Mouse (Mus musculus): ENCODE measurements at regions not wholly inside any gene's neighbourhood (a gene's known extent, or its start where the extent isn't known, plus 50 kb on each side); places are given as distances from the start of the nearest gene placed in this dataset.
A peak's percentile ranks its signal among the peaks of the same experiment; 100 is the strongest.

GRCm38 (mm10) chr1:62872771-62873170, 169.7 kb downstream of the Nrp2 start:
- no peak for ATAC-seq (ENCODE audit: insufficient number of reproducible peaks, insufficient read depth, low FRiP score, low TSS enrichment, low read depth)
- Histone ChIP-seq H3K4me1 (peaks cover 6% of the 10 kb centered on the region; the same call in 1 of the 2 replicates), H3K4me3 (no peak overlapping the region), H3K27me3 (no peaks in the 10 kb centered on the region), H3K36me3 (no peaks in the 10 kb centered on the region), H3K9me3 (no peaks in the 10 kb centered on the region), H3K4me2 (no peak overlapping the region), H3K27ac (no peak overlapping the region), H3K9ac (no peak overlapping the region)
- 90% methylated on average over 5 of the region's 5 CpGs for WGBS

GRCm38 (mm10) chr1:62875631-62876030, 172.5 kb downstream of the Nrp2 start:
- 67% methylated on average over 9 of the region's 9 CpGs for WGBS

GRCm38 (mm10) chr1:62876685-62877084, 173.6 kb downstream of the Nrp2 start:
- Histone ChIP-seq H3K9me3 (no peaks in the 10 kb centered on the region), H3K9ac (no peak overlapping the region), H3K27ac (no peak overlapping the region), H3K4me1 (peaks cover 12% of the 10 kb centered on the region), H3K36me3 (no peaks in the 10 kb centered on the region), H3K4me2 (no peak overlapping the region), H3K27me3 (no peaks in the 10 kb centered on the region), H3K4me3 (no peak overlapping the region)
- 74% methylated on average over 3 of the region's 3 CpGs for WGBS
- no peak for ATAC-seq (ENCODE audit: insufficient number of reproducible peaks, insufficient read depth, low FRiP score, low TSS enrichment, low read depth)

More at GRCm38 (mm10) chr1:62875631-62876030, 172.5 kb downstream of the Nrp2 start:
- H3K27me3 ChIP-seq = no peaks in the 10 kb centered on the region
- ATAC-seq (ENCODE audit: insufficient number of reproducible peaks, insufficient read depth, low FRiP score, low TSS enrichment, low read depth) = no peak
- peaks cover 6% of the 10 kb centered on the region; the same call in 1 of the 2 replicates for H3K4me1 ChIP-seq
- H3K4me2 ChIP-seq = no peak overlapping the region
- H3K27ac ChIP-seq = no peak overlapping the region
- no peaks in the 10 kb centered on the region for H3K36me3 ChIP-seq
- no peak overlapping the region for H3K9ac ChIP-seq
- no peaks in the 10 kb centered on the region for H3K9me3 ChIP-seq
- no peak overlapping the region for H3K4me3 ChIP-seq

- no peaks in the 10 kb centered on the region for H3K36me3 ChIP-seq
- H3K4me2 ChIP-seq = no peak overlapping the region
- H3K27ac ChIP-seq = peak overlapping the region; percentile 61
- no peak overlapping the region for H3K9ac ChIP-seq
- no peak overlapping the region for H3K4me3 ChIP-seq
- ATAC-seq (ENCODE audit: insufficient number of reproducible peaks, insufficient read depth, low FRiP score, low TSS enrichment, low read depth) = peak; percentile 64; the same call in 1 of the 2 replicates
- 27% methylated on average over 4 of the region's 4 CpGs for WGBS
- no peaks in the 10 kb centered on the region for H3K9me3 ChIP-seq
- H3K4me1 ChIP-seq = peaks cover 23% of the 10 kb centered on the region
- H3K27me3 ChIP-seq = no peaks in the 10 kb centered on the region
These were observed 177.8 kb downstream of the Nrp2 start for GRCm38 (mm10) chr1:62880882-62881291.

GRCm38 (mm10) chr1:62881477-62881876, 178.4 kb downstream of the Nrp2 start:
- no peaks in the 10 kb centered on the region for H3K9me3 ChIP-seq
- no peaks in the 10 kb centered on the region for H3K27me3 ChIP-seq
- H3K9ac ChIP-seq = no peak overlapping the region
- peaks cover 26% of the 10 kb centered on the region for H3K4me1 ChIP-seq
- H3K4me2 ChIP-seq = no peak overlapping the region
- 72% methylated on average over 6 of the region's 6 CpGs for WGBS
- no peak overlapping the region for H3K4me3 ChIP-seq
- peak overlapping the region; percentile 61; the same call in 1 of the 2 replicates for H3K27ac ChIP-seq
- ATAC-seq (ENCODE audit: insufficient number of reproducible peaks, insufficient read depth, low FRiP score, low TSS enrichment, low read depth) = no peak
- H3K36me3 ChIP-seq = no peaks in the 10 kb centered on the region

- Histone ChIP-seq H3K4me2 (no peak overlapping the region), H3K9me3 (no peaks in the 10 kb centered on the region), H3K9ac (no peak overlapping the region), H3K36me3 (no peaks in the 10 kb centered on the region), H3K27ac (no peak overlapping the region), H3K4me3 (no peak overlapping the region), H3K27me3 (no peaks in the 10 kb centered on the region), H3K4me1 (peaks cover 26% of the 10 kb centered on the region)
- no peak for ATAC-seq (ENCODE audit: insufficient number of reproducible peaks, insufficient read depth, low FRiP score, low TSS enrichment, low read depth)
- WGBS = 90% methylated on average over 5 of the region's 5 CpGs
These were observed 178.9 kb downstream of the Nrp2 start for GRCm38 (mm10) chr1:62882028-62882427.

GRCm38 (mm10) chr1:62884876-62885480, 181.9 kb downstream of the Nrp2 start:
- H3K9me3 ChIP-seq = no peaks in the 10 kb centered on the region
- no peak overlapping the region for H3K4me3 ChIP-seq
- H3K36me3 ChIP-seq = no peaks in the 10 kb centered on the region
- peak overlapping the region; percentile 17; the same call in 1 of the 2 replicates for H3K4me2 ChIP-seq
- no peak for ATAC-seq (ENCODE audit: insufficient number of reproducible peaks, insufficient read depth, low FRiP score, low TSS enrichment, low read depth)
- peaks cover 34% of the 10 kb centered on the region for H3K4me1 ChIP-seq
- no peak overlapping the region for H3K9ac ChIP-seq
- H3K27me3 ChIP-seq = no peaks in the 10 kb centered on the region
- peak overlapping the region; percentile 8 for H3K27ac ChIP-seq
- 56% methylated on average over 20 of the region's 20 CpGs for WGBS

- Histone ChIP-seq H3K4me3 (no peak overlapping the region), H3K9ac (no peak overlapping the region), H3K27ac (no peak overlapping the region; the same call in 1 of the 2 replicates), H3K4me1 (peaks cover 28% of the 10 kb centered on the region), H3K27me3 (no peaks in the 10 kb centered on the region), H3K4me2 (no peak overlapping the region), H3K9me3 (0 out of 2 replicates have a peak, but pooled peaks cover 2% of the 10 kb centered on the region), H3K36me3 (no peaks in the 10 kb centered on the region)
- ATAC-seq (ENCODE audit: insufficient number of reproducible peaks, insufficient read depth, low FRiP score, low TSS enrichment, low read depth) = no peak
- WGBS = 34% methylated on average over 9 of the region's 9 CpGs
These were observed 184.7 kb downstream of the Nrp2 start for GRCm38 (mm10) chr1:62887585-62888483.

GRCm38 (mm10) chr1:62901375-62901774, 198.3 kb downstream of the Nrp2 start:
- H3K4me3 ChIP-seq = no peak overlapping the region
- no peak for ATAC-seq (ENCODE audit: insufficient number of reproducible peaks, insufficient read depth, low FRiP score, low TSS enrichment, low read depth)
- no peaks in the 10 kb centered on the region for H3K36me3 ChIP-seq
- no peaks in the 10 kb centered on the region for H3K27me3 ChIP-seq
- H3K27ac ChIP-seq = peak overlapping the region; percentile 1; the same call in 1 of the 2 replicates
- WGBS = 38% methylated on average over 6 of the region's 6 CpGs
- H3K4me2 ChIP-seq = no peak overlapping the region
- peaks cover 14% of the 10 kb centered on the region for H3K4me1 ChIP-seq
- no peak overlapping the region for H3K9ac ChIP-seq
- no peaks in the 10 kb centered on the region for H3K9me3 ChIP-seq

GRCm38 (mm10) chr1:62901871-62902270, 198.8 kb downstream of the Nrp2 start:
- Histone ChIP-seq H3K9ac (no peak overlapping the region), H3K36me3 (no peaks in the 10 kb centered on the region), H3K4me1 (peaks cover 14% of the 10 kb centered on the region), H3K4me2 (no peak overlapping the region), H3K27ac (peak overlapping the region; percentile 1; the same call in 1 of the 2 replicates), H3K9me3 (no peaks in the 10 kb centered on the region), H3K27me3 (no peaks in the 10 kb centered on the region), H3K4me3 (no peak overlapping the region)
- no peak for ATAC-seq (ENCODE audit: insufficient number of reproducible peaks, insufficient read depth, low FRiP score, low TSS enrichment, low read depth)
- WGBS = 63% methylated on average over 5 of the region's 5 CpGs

GRCm38 (mm10) chr1:62902931-62903453, 199.9 kb downstream of the Nrp2 start:
- Histone ChIP-seq H3K36me3 (no peaks in the 10 kb centered on the region), H3K27me3 (no peaks in the 10 kb centered on the region), H3K9me3 (no peaks in the 10 kb centered on the region), H3K4me2 (no peak overlapping the region), H3K27ac (no peak overlapping the region), H3K4me1 (peaks cover 19% of the 10 kb centered on the region), H3K9ac (no peak overlapping the region), H3K4me3 (no peak overlapping the region)
- ATAC-seq (ENCODE audit: insufficient number of reproducible peaks, insufficient read depth, low FRiP score, low TSS enrichment, low read depth) = no peak
- 78% methylated on average over 6 of the region's 6 CpGs for WGBS
